Mouse (Mus musculus) layer of hippocampus, postnatal 25 days (tissue): ENCODE results near the gene Mmp20. TPM values are rescaled to one million over a fixed set of nuclear protein-coding genes. Genes with fewer than 3 reads are reported as not detected.
A peak's percentile ranks its signal among the peaks of the same experiment; 100 is the strongest.

ENCODE experiments used
- DNase-seq, 2 experiments: peaks; one replicate each; pipeline ENCODE4 v3.0.0; 2022; ENCODE audit warnings: mixed read lengths in 2 of 2, low spot score in 1 of 2; ENCODE audit errors: extremely low spot score in 1 of 2
- total RNA-seq, 2 experiments: library from RNA; stranded (reverse); gene quantifications; 2 replicates each; pipeline ENCODE4 v1.2.3; 2021

The Mmp20 gene
- total RNA-seq: not detected

DNA sequence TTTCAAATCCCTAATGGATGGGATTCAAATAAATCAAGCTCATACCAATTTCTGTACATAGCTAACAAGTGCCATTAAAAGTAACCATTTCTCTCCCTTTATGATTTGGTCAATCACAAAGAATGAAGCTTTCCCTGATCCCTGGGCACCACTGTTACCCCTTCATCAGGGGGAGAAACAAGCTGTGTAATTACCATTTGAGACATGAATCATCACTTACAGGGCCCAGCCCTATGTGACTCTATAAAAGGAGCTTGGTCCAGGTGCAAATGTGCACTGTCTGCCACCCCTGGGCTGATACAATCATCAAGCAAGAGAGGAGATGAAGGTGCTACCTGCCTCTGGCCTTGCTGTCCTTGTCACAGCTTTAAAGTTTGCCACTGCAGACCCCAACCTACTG lies at the start of gene Mmp20:
Mmp20 (plus strand) TSS at position 301 of the 400 bp plus-strand sequence.
- DNase-seq: no peak

DNA sequence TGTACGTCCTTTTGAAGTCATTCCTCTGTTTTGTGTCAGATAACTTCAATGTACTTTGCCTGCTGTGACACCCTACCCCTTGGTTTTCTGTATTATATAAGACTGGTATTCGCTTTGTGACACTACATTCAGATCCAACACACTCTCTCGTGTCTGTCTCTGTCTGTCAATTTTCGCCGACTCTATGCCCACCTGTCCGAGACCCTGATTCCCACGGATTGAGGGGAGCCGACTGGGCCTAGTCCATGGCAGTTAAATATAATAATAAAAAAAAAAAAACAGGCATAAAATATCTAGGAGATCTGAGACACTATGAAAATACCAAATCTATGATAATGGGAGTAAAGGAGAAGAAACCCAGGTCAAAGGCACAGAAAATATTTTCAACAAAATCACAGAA lies 38.0 kb upstream of the Mmp20 start:
- DNase-seq: no peak

DNA sequence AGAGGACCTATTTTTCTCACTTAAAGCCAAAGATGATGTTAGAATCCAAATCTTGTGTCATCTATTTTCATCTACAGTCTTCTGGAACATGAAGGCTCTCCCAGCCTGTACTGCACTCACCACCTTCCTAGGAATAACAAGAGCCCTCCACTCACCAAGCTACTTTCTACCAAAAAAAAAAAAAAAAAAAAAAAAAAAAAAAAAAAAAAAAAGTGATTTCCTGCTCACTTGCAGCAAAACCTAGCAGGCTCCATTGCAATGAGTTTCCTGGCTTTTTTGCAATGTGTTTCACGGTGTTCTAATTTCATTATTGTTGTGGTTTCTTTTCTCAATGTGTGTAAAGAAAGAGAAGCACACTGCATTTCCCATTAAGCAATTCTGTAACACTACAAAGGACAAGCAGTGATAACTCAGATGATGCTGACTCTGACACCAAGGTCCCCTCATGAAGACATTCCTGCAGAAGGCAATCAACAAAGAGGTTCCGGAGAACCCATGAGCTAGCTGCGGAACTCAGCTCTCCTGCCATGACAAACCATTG lies 34.7 kb upstream of the Mmp20 start:
- DNase-seq: no peak

DNA sequence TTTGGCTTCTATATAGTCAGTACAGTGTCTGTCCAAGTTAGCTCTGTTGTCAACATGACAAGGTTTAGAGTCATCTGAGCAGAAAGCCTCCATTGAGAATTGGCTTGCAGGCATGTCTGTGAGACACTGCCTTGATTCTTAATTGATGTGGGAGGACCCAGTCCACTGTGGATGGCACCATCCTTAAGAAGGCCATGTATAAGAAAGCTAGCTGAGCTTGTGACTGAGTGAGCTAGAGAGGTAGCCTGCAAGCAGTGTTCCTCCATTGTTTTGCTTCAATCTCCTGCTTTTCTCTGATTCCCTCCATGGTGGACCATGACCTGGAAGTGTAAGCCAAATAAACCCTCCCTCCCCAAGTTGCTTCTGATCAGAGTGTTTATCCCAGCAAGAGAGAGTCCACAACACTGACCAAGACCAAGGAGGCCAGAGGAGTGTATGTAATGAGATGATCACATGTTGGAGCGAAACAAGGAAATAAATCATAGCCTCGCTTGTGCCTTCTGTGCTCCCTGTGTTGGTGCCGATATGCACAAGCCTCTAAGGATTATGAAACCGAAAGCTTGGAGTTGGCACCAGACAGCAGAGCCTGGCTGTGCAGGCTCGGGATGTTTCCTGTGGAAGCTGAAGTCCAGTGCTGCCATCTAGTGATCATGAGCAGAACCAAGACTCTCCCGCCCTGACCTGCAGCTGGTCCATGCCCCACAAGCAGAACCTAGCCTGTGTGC lies 33.1 kb upstream of the Mmp20 start:
- DNase-seq: peak; percentile 48 to 59

DNA sequence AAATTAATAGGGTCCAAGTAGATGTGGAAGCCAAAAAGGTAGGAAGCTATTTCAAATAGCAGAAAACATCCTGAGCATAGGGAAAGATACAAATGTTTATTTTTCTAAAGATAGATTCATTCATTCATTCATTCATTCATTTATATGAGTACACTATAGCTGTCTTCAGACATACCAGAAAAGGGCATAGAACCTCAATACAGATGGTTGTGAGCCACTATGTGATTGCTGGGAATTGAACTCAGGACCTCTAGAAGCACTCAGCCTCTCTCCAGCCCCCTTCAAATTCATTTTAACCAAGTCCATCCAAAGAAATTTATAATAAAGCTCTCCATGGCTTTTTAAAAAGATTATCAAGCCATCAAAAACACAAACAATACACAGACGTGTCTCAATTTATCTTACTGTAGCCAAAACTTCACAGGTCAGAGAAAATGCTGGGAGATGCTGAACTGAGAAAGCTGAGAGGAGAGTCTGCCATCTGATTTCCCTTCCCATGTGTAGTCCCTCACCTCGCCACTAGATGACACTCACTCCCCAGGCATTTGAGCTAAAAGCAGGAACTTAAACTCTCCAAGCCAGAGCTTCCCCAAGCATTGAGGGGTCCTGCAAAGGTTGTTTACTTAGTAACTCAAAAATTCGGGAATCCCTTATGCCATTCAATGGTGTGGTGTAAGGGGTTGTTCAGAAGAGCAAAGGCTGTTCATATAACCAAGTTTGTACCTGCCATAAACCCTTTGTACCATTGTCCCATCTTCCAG lies 24.9 kb upstream of the Mmp20 start:
- peak; percentile 65 to 82 for DNase-seq

DNA sequence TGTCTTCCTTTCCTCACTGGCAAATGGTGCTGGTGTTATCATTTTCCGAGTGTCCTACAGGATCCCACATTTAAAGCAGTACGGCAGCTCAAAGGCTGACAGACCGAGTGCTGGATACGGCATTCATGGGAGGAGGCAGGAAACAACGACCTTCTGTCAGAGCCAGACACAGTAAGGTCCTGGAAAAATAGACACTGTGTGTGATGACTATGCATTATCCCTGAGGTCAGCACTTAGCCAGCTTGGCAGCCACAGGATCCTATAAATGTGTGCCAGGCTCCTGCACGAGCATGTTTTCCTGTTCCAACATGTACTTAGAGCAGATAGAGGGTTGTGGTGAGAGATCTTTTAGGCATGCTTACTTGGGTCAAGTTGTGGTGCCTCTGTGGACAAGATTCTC lies 24.0 kb upstream of the Mmp20 start:
- no peak for DNase-seq

DNA sequence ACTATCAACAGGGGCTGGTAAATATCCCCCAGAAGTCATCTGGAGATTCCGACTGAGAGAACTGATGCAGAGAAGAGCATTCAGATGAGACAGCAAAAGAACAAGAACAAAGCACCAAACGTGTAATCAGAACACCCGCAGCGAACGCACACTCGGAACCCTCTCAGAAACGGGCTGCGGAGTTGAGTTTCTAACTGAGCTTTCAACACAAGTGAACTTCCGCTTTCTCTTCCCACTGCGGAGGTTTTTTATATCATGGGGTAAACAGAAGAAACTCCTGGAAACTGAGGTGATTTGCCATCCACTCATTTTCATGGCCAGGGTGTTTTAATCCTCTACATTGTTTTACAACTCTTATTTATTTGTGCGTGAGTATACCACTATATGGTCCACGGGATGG lies 22.4 kb upstream of the Mmp20 start:
- DNase-seq: no peak

DNA sequence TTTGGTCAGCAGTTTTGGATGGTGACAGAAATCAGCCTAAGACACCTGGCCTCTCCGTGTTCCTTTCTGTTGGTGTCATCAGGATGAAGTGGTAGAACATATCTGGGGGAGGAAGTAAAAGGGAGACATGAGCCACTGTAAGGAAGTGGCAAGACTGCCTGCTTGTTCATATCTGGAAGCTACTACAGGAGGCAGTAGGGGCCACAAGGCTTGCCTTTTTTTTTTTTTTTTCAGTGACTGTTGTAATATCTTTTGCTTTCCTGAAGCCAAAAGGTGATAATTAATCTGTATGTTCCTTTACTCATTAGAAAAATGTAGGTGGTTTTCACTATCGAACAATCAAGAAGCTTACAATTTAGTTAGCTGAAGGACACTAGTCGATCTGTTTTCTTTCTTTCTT lies 5.4 kb upstream of the Mmp20 start:
- no peak for DNase-seq

DNA sequence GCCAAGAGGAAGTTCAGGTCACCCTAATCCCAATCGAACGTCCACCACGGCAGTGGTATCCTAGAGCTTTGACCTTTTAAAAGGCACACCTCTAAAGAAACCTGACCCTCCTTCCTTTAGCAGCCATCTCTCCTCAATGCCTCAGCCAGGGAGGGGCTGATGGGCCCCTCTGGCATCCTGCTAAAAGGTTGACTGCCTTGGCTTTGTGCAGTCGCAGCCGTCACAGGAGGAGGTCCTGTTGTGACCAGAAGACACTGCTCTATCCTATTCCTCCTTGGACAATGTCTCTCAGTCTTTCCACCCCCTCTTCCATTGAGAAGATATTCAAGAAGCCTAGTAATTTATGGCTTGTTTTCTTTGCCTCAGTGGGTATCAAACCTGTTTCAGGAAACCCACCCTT lies 5.9 kb downstream of the Mmp20 start:
- DNase-seq: no peak

DNA sequence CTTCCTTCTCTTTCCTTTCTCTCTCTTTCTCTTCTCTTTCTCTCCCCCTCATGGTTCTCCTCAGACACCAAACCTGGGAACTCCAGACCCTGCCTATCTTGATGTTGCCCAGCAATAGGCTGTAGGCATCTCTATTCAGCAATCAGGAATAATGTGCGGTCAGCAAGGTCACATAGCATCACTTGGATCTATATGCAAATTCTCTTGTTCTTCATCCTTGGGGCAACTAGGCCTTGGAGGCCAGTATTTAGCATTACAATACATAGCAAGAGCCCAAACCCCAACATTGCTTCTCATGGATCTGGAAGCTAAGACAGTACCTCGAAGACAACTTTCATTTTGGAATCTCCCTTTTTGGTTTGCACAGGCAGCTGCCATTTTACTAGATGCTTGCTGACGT lies 19.9 kb downstream of the Mmp20 start:
- no peak for DNase-seq

DNA sequence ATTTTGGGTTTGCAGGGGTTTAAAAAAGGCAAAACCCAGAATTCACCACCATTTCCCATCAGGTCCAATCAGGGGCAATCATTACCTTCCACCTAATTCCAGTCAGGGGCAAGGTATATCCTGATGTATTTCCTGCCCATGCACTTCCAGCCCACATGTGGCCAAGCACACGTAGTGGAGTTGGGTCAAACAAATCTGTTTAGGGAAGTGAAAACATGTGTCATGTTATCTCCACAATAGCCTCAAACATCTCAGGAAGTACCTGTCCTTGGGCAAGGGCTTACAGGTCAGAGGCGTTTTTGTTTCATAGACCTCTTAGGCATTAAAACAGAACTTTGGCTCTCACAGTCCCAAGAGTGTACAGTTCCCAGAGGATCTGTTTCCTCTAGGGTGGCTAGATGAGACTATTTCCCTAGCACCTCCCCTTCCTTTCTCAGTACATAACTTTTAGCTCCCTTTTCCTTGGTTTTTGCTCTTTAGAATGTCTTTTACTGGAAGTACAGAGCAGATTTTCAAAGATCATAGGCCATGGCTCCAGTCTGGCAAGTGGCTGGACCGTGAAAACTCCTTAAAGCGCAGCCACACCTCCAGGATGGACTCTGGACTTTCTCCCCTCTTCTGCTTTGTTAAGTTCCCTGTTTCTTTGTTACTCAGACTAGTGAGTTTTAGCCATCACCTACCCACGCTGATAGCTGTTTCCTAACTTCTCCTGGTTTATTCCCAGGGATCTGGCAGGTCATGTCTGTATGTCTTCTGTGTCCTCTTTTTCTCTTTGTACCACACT lies 22.6 kb downstream of the Mmp20 start:
- DNase-seq: no peak

DNA sequence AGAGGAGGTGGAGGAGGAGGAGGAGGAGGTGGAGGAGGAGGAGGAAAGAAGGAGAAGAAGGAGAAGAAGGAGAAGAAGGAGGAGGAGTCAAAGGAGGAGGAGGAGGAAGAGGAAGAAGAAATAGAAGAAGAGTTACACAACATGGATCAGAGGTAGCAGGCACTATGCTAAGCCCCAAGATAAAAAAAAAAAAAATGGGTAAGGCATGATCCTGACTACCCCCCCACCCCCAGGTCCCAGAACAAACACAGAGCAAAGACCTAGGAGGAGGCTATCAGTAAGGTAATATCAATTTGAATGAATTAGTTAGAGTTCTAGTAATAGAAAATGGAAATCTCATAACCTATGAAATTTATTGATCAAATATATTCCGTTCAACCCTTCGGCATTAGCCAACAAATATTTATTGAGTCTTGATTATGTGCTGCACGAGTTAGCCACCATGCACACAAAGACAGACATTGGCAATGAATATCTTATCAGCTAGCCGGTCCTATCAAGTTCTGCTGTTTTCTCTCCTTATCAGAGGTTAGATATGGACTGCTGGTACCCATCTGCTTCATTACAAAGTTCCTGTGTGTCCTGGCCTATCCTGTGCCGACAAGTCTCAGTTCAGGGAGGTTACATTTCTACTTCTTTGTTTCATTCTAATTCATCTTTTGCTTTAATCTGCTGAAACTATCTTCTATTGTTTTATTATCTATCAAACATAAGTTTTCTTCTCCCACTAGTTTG lies 24.5 kb downstream of the Mmp20 start:
- no peak for DNase-seq

DNA sequence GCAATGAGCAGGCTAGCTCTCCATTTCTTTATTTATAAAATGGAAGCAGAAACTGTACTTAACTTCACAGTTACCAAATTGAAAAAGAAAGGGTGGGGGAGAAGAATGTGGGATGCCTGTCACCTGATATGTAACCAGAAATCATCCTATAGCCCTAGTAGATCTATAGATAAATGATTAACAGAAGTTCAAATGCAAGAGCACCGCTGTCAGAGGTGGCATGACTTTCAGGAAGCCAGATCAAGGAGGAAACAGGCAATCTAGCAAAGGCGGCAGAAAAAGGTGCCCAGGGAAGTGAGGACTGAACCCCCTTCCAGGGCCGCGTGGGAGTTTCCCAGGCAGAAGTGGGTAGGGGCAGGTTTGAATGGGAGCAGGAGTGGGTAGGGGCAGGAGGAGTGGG lies 29.9 kb downstream of the Mmp20 start:
- DNase-seq: no peak

DNA sequence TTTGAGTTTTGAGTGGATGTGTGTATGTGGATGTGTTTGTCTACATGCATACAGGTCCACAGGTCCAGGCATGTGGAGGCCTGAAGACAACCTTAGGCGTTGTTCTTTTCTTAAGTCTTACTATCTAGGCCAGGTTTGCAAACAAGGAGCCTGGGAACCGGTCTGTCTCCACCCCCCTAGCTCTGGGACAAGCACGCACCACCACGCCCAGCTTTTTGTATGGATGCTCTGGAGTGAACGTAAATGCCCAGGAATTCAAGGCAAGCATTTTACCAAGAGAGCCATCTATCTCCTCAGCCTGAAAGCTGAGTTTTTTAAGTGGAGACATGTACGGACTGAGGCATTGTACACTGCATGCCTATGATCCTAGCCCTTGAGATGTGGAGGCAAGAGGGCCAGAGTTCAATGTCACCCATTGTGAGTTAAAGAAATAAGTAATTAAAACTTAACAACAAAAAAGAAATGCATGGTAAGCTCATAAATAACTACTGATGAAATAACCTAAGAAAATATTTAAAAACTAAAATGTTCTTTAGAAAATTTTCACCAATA lies 31.5 kb downstream of the Mmp20 start:
- no peak for DNase-seq

DNA sequence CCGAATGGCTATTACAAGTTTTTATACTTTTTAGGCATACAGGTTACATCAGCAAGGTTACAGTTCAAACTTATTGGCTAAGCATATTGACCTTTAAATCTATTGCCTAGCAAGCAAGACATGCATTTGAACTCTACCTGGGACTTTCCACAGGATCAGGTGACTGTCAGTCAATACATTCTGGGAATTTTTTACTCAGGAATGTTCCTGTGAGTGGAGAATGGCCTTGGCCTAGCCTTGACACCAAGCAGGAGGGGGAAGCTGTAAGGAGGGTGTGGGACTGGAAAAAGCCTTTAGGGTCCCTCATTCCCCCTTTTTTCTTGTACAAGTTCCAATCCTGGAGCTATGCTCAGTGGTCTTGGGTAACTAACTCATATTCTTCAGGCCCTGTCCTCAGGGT lies 33.3 kb downstream of the Mmp20 start:
- no peak for DNase-seq

DNA sequence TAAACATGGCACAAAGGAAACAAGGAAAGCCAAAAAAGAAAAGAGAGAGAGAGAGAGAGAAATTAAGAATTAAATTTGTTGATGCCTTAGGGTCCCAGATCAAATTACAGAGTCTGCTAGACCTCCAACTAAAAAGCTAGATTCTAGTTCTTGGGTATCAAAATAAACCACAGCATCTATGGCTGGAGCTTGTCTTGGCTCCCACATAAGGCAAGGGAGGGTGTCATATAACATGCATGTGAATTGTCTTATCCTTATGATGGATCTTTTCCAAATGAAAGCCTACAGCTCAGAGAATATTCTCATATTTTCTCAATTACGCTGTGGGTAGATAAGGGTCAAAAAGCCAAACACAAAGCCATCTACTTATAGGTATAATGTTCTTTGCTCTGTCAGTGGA lies 41.6 kb downstream of the Mmp20 start:
- DNase-seq: no peak

DNA sequence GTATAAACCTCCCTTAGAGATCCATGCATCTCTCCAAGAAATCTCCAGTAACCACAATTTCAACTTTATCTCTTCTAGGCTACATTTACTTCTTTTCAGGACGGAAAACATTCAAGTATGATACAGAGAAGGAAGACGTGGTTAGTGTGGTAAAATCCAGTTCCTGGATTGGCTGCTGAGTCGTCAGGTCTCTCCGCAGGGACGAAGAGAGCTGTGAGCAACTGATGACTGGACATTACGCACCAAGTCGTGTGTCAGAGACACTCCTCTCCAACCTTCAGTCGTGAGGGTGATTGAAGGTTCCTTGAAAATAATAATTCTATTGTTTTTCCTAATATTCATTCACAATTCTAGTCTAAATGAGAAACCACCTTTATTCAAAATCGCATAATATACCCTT lies 45.0 kb downstream of the Mmp20 start:
- DNase-seq: no peak

DNA sequence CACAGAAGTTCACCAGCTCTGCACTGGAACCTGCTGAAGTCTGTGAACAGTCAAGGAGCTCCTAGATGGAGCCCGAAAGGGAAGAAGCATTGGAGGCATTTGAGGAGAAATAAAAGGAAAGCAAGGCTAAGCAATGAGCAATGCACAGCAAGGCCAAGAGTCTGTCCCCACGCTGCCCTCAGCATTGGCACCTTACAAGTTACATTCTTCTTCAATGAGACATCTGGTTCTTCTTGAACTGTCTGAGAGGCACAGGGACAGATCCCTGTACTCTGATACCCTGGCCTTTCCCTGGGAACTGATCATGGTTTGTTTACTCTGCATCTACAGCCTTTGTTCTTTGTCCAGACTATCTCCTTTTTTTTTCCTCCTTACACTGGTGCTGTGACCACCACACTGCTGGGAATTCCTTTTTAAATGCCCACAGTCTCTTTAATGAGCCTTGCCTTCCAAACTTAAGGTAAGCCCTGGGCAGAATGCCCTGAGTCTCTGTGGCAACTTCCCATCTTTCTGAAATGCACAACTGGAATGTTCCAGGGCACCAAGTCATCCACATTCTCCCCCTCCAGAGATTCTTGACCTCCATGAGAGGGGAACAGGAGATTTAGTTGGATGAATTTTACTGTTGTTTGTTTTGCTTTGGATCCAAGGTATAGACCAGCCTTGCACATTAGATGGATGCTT lies 50.3 kb downstream of the Mmp20 start:
- DNase-seq: no peak

DNA sequence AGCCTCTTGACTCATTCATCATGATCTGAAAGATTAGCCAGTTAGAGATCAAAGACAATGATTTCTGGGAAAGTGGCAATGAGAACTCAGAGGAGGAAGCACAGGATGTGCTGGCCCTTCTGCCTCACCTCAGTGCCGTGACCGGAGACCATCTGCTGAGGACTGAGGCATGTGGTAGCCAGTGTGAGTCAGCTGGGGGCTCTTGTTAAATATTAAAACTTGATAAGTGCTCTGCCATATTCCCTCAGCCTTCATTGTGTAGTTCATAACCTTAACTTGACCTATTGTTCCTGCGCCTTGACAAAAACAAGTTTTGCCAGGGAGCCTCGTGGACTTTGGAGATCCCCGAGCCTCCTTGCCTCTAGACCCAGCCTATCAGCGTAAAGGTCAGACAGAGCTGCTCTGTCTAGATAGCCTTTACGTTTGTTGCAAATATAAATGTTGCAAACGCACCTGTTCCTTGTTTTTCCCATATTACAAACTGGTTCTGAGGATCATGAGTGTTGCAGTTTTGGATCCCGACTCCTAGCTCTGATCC lies 54.1 kb downstream of the Mmp20 start:
- DNase-seq: no peak
